Mouse (Mus musculus): ENCODE results near the gene Ctxn1. TPM values are rescaled to one million over a fixed set of nuclear protein-coding genes. Genes with fewer than 3 reads are reported as not detected.
A peak's percentile ranks its signal among the peaks of the same experiment; 100 is the strongest.

Gene Ctxn1
- total RNA-seq, 4 experiments from 2014 or later = 0.37 to 0.87 (median 0.79) TPM

DNA sequence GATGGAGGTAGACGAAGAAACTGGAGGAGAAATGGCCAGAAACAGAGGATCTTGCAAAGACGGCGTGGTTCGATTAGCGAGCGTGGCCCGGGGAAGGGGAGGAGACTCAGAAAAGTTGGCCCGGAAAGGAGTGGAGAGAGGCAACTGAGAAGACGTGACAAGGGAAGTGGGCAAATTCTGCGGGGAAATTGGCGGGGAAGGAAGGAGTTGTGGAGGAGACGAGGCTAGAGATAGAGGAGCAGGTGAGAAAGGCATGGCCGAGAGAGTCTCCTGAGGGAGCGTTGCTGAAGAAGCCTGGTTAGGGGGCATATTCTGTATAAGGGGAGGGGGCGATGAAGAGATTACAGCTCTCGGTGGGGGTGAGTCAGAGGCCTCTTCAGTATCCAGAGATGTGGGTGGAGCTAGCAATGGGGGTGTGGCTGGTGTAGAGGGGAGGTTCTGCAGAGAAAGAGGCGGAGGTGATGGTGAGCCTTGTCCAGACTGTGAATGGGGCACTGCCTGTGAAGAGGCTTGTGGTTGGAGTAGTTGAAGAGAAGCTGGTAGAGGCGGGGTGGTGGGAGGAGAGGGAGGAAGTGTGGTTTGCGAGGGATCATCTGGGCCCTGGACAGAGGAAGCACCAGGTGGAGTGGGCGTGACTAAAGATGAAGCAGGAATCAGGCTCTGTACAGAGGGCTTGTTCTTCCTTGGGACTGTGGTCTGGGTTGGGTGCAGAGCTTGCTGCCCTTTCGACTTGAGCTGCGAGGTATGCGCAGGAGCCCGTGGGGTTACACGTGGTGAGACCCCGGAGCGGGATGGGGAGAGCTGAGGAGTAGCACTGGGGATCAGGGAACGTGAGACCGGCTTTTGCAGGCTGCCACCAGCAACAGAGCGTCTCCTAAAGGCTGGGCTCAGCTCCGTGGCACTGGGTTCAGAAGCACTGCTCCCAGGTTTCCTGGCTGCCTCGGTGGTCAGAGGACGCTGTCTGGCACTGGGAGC lies 44.8 kb downstream of the Ctxn1 start:
- DNase-seq (ENCODE audit: low spot score) = peak; percentile 36

DNA sequence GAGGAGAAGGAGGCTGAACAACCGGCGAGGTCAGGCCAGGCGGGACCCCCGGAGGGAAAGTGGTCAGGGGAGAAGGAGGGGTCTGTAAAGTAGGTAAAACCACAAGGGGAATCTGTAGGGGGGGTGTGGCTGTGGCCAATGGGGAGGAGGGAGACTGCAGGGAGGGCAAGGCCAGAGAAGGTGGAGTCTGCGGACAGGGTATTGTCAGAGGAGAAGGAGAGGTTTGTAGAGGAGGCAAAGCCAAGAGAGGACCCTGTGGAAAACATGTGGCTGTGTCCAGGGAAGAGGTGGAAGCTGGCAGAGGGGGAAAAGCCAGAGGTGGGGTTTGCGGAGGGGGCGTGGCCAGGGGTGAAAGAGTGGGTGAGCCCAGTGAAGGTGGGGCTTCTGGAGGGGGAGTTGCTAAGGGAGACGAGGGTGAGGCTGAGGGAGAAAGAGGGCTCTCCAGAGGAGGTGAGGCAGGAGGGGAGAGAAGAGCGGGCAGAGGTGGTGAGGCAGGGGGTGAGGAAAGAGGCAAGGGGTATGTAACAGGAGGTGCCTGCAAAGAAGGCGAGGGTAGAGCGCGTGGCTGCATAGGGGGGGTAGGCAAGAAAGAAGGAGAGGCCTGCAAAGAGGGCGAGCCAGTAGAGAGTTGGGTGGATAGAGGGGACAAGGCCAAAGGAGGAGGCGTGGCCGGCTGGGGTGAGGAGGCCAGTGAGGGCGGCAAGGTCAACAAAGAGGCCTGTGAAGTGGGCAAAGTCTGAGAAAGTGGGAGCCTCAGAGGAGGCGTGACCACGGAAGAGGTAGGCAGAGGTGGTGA lies 45.7 kb downstream of the Ctxn1 start:
- no peak for DNase-seq (ENCODE audit: low spot score)

DNA sequence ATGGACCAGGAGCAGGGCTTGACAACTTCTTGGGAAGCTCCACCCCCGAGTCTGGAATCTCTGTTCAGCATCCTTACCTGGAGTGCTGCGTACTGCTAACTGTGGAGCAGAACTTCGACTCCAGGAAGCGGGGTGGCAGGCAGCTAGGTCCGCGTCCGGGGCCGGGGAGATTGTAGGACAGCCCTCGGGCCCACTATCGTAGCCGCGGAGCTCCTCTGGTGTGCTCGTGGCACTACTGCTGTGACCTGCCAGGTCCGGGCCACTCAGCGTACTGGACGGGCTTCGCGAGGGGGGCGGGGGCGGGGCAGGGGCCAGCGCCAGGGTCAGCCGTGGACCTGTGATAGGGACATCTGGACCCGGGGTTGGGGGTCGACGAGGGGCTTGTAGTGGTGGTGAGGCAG lies 46.3 kb downstream of the Ctxn1 start:
- no peak for DNase-seq (ENCODE audit: low spot score)

DNA sequence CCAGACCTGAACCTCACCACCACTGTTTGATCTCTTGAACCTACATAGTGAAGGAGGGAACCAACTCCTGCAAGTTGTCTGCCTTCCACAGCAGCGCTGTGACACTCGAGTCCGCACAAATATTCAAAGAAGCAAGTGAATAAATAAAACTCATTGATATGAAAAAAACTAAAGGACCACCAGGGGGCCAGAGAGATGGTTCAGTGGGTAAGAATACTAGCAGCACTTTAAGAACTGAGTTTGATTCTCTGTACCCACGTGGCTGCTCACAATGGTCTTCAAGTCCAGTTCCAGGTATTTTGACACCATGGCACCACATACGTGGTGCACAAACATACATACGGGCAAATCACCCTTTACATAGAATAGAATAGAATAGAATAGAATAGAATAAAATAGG lies 48.0 kb downstream of the Ctxn1 start:
- DNase-seq (ENCODE audit: low spot score) = no peak

Other genes with a start within 250 kb of the Ctxn1 start
- gene Cd209f, start 153.4 kb downstream of the Ctxn1 start, total RNA-seq (2022) = 1 to 10 TPM in 1 of 4 experiments, under 1 TPM in 3; 0.63 to 1.8 (median 0.68) TPM
- gene Cd209g, start 125.2 kb downstream of the Ctxn1 start, total RNA-seq (2022) = under 1 TPM; 0.11 to 0.86 (median 0.34) TPM
- gene Evi5l, start 92.7 kb downstream of the Ctxn1 start, total RNA-seq (2022) = 10 to 100 TPM; 19.0 to 26.0 (median 22.9) TPM
- not detected for gene Prr36, start 41.8 kb downstream of the Ctxn1 start, total RNA-seq (2022)
- gene Lrrc8e, start 32.4 kb downstream of the Ctxn1 start, total RNA-seq (2022) = 1 to 10 TPM in 1 of 4 experiments, under 1 TPM in 3; 0.41 to 1.3 (median 0.87) TPM
- gene Map2k7, start 20.5 kb downstream of the Ctxn1 start, total RNA-seq (2022) = 10 to 100 TPM; 69.9 to 84.0 (median 75.2) TPM
- under 1 TPM in 1 of 4 experiments, not detected in 3; 0.25 TPM for gene Gm49320, start 20.4 kb downstream of the Ctxn1 start, total RNA-seq (2022)
- gene Tgfbr3l, start 11.1 kb downstream of the Ctxn1 start, total RNA-seq (2022) = 1 to 10 TPM; 1.7 to 5.0 (median 2.6) TPM
- 10 to 100 TPM; 17.6 to 20.0 (median 19.3) TPM for gene Snapc2, start 6.2 kb downstream of the Ctxn1 start, total RNA-seq (2022)
- 100 to 1,000 TPM in 2 of 4 experiments, 10 to 100 TPM in 2; 94.0 to 109 (median 101) TPM for gene Timm44, start 16.6 kb upstream of the Ctxn1 start, total RNA-seq (2022)
- gene Ccl25, start 65.9 kb upstream of the Ctxn1 start, total RNA-seq (2022) = 1 to 10 TPM; 2.6 to 5.1 (median 3.4) TPM
- gene Elavl1, start 66.1 kb upstream of the Ctxn1 start, total RNA-seq (2022) = 10 to 100 TPM; 50.2 to 59.6 (median 53.7) TPM
- gene Cers4, start 233.8 kb upstream of the Ctxn1 start, total RNA-seq (2022) = 10 to 100 TPM; 20.7 to 46.5 (median 31.2) TPM

Data from heart, adult 8-10 months (tissue).